Mouse (Mus musculus): Measurements from ENCODE around the gene Fam102a. TPM values are rescaled to one million over a fixed set of nuclear protein-coding genes. Genes with fewer than 3 reads are reported as not detected.

Fam102a gene
- total and polyA plus RNA-seq, 3 experiments = 1.3 to 7.8 (median 3.8) TPM

DNA sequence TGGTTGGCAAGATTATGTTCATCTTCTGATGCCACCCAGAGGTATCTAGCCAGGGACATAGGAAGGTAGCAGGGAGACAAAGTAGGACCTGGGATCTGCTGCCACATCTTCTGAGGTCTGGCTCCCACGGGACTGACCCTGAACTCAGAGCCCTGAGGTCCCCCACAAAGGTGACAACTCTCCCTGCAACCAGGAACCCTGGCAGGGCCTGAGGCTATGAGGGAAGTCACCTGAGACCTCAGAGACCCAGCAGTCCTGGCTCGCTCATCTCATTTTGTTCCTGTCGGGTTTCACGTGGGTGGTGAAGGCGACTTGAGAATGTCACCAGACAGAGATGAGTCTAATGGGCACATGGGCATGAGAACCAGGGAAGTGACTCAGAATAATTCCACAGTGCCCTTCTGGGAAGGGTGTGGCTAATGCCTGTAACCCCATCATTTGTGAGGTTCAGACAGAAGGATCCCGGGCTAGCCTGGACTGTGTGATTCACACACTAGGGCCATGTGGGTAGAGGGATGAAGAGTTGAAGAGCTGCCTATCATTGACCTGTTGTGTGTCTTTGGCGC is 50.1 kb downstream of the Fam102a start:
- Histone ChIP-seq H3K9me3 (replicated peaks; ENCODE audit: low read length) (no peaks in the 10 kb centered on the region), H3K4me2 (ENCODE audit: insufficient read depth, low read depth, poor library complexity, severe bottlenecking) (no peak overlapping the region), H3K27me3 (replicated peaks) (no peaks in the 10 kb centered on the region), H3K36me3 (replicated peaks in 1 of 2; ENCODE audit: control insufficient read depth in 1 of 2, insufficient read depth in 1 of 2, low read length in 1 of 2) (peaks cover 10 to 18% of the 10 kb centered on the region in 2 experiments), H3K9ac (ENCODE audit: insufficient read depth, low read depth) (no peak overlapping the region), H3K4me1 (ENCODE audit: control insufficient read depth in 1 of 2, insufficient read depth in 2 of 2) (peaks cover 20 to 32% of the 10 kb centered on the region in 2 experiments), H3K79me2 (replicated peaks; ENCODE audit: control insufficient read depth, extremely low read depth, insufficient read depth, poor library complexity, severe bottlenecking) (peaks cover 32% of the 10 kb centered on the region), H3K4me3 (replicated peaks in 1 of 3; ENCODE audit: low read depth in 2 of 3, low read length in 2 of 3, poor library complexity in 1 of 3) (no peak overlapping the region), H3K27ac (ENCODE audit: insufficient read depth, low read depth) (no peak overlapping the region)
- TF ChIP-seq MEF2A (IDR thresholded peaks at IDR 0.05; ENCODE audit: borderline replicate concordance, low read depth, low read length) = no peak
- no peak for TF ChIP-seq TCF12 (IDR thresholded peaks at IDR 0.05; ENCODE audit: low read depth, low read length)
- no peak for TF ChIP-seq EP300 (IDR thresholded peaks at IDR 0.05; ENCODE audit: low read length)
- TF ChIP-seq MXI1 (IDR thresholded peaks at IDR 0.05; ENCODE audit: low read depth, low read length) = no peak
- TF ChIP-seq ZNF384 (IDR thresholded peaks at IDR 0.05; ENCODE audit: low read depth, low read length) = no peak
- no peak for TF ChIP-seq POLR2AphosphoS2 (IDR thresholded peaks at IDR 0.05; ENCODE audit: low read depth, low read length)
- TF ChIP-seq KAT2A (IDR thresholded peaks at IDR 0.05; ENCODE audit: insufficient replicate concordance, low read length) = no peak
- no peak for TF ChIP-seq MAZ (IDR thresholded peaks at IDR 0.05; ENCODE audit: low read depth, low read length)
- no peak for TF ChIP-seq ZKSCAN1 (IDR thresholded peaks at IDR 0.05; ENCODE audit: borderline replicate concordance, low read depth, low read length)
- TF ChIP-seq CHD1 (IDR thresholded peaks at IDR 0.05; ENCODE audit: low read depth, low read length) = no peak
- no peak for TF ChIP-seq E2F4 (IDR thresholded peaks at IDR 0.05; ENCODE audit: insufficient replicate concordance, low read depth, low read length)
- no peak for TF ChIP-seq SMC3 (IDR thresholded peaks at IDR 0.05; ENCODE audit: low read depth, low read length)
- no peak for TF ChIP-seq NELFE (IDR thresholded peaks at IDR 0.05; ENCODE audit: low read depth, low read length)
- no peak for TF ChIP-seq USF2 (conservative IDR thresholded peaks at IDR 0.05; ENCODE audit: low read depth, low read length)
- TF ChIP-seq BHLHE40 (IDR thresholded peaks at IDR 0.05; ENCODE audit: low read depth, low read length) = no peak
- TF ChIP-seq JUN (IDR thresholded peaks at IDR 0.05; ENCODE audit: insufficient read depth, low read depth, low read length) = no peak
- TF ChIP-seq UBTF (IDR thresholded peaks at IDR 0.05; ENCODE audit: low read depth, low read length) = no peak
- TF ChIP-seq HCFC1 (IDR thresholded peaks at IDR 0.05; ENCODE audit: low read depth, low read length) = no peak
- TF ChIP-seq RCOR1 (conservative IDR thresholded peaks at IDR 0.05; ENCODE audit: low read depth, low read length) = no peak
- dilution Hi-C loops (cut with MboI; ENCODE audit: extremely low pct_ligation_motif_present, extremely low pct_unique_long_range_greater_than_20kb, low sequenced_read_pairs) (no loop called here), in situ Hi-C loops (cut with MboI; ENCODE audit: low pct_ligation_motif_present, low pct_unique_long_range_greater_than_20kb, low sequenced_read_pairs) (loop anchor here (5.0 kb wide), 1 partner anchor 97 kb away; no protein-coding TSS in a partner anchor)
- DNase-seq (ENCODE audit: extremely low read depth) = no peak

DNA sequence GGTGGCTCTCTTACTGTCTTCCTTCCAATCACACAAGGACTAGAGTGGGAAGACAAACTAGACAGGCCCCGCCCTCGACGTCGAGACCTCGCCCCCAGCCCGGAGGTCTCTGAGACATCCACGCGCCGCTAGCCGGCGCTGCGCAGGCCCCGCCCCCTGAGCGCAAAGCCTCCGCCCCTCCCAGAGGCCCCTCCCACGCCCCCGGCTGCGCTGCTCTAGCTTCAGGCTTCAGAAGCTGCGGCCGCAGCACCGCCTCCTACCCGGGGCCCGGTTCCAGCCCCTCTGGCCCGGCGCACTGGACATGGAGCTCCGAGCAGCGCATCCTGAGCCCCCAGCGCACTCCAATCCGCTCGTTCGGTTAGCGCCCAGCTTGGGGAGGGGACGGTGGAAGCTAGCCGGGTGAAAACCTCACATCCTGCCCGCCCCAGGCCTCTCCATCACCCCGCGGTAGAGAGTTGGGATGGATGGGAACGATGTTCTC is 51.8 kb downstream of the Fam102a start, which contains the start of gene St6galnac4:
Gene St6galnac4 (plus strand): TSS at position 225 of the 481 bp plus-strand sequence.
- peak; percentile 93 for DNase-seq (ENCODE audit: extremely low read depth)
- Histone ChIP-seq H3K27ac (ENCODE audit: insufficient read depth, low read depth) (peak within 1 kb of the TSS; percentile 67), H3K27me3 (replicated peaks) (no peaks in the 10 kb centered on the region), H3K4me1 (ENCODE audit: control insufficient read depth in 1 of 2, insufficient read depth in 2 of 2) (peaks cover 20 to 35% of the 10 kb centered on the region in 2 experiments), H3K79me2 (replicated peaks; ENCODE audit: control insufficient read depth, extremely low read depth, insufficient read depth, poor library complexity, severe bottlenecking) (peaks cover 34% of the 10 kb centered on the region), H3K4me3 (replicated peaks in 1 of 3; ENCODE audit: low read depth in 2 of 3, low read length in 2 of 3, poor library complexity in 1 of 3) (peak within 1 kb of the TSS; percentile 72 to 97 (median 82)), H3K9ac (ENCODE audit: insufficient read depth, low read depth) (peak within 1 kb of the TSS; percentile 81), H3K4me2 (ENCODE audit: insufficient read depth, low read depth, poor library complexity, severe bottlenecking) (peak within 1 kb of the TSS; percentile 86), H3K9me3 (replicated peaks; ENCODE audit: low read length) (no peaks in the 10 kb centered on the region), H3K36me3 (replicated peaks in 1 of 2; ENCODE audit: control insufficient read depth in 1 of 2, insufficient read depth in 1 of 2, low read length in 1 of 2) (peaks cover 13 to 27% of the 10 kb centered on the region in 2 experiments)
- dilution Hi-C loops (cut with MboI; ENCODE audit: extremely low pct_ligation_motif_present, extremely low pct_unique_long_range_greater_than_20kb, low sequenced_read_pairs) = no loop called here
- in situ Hi-C loops (cut with MboI; ENCODE audit: low pct_ligation_motif_present, low pct_unique_long_range_greater_than_20kb, low sequenced_read_pairs) = loop anchor here (5.0 kb wide), 1 partner anchor 95 kb away; no protein-coding TSS in a partner anchor
- TF ChIP-seq MAZ (IDR thresholded peaks at IDR 0.05; ENCODE audit: low read depth, low read length) (peak; percentile 64; the same call in 1 of the 2 replicates), ETS1 (conservative IDR thresholded peaks at IDR 0.05; ENCODE audit: low read depth, low read length) (no peak), JUND (conservative IDR thresholded peaks at IDR 0.05; ENCODE audit: low read depth, low read length) (no peak), KAT2A (IDR thresholded peaks at IDR 0.05; ENCODE audit: insufficient replicate concordance, low read length) (no peak), E2F4 (IDR thresholded peaks at IDR 0.05; ENCODE audit: insufficient replicate concordance, low read depth, low read length) (no peak), MXI1 (IDR thresholded peaks at IDR 0.05; ENCODE audit: low read depth, low read length) (peak; percentile 48; the same call in 1 of the 2 replicates), MYC (IDR thresholded peaks at IDR 0.05; ENCODE audit: low read depth, low read length) (no peak), POLR2A (IDR thresholded peaks at IDR 0.05; ENCODE audit: low read depth, low read length) (peak; percentile 79), PAX5 (IDR thresholded peaks at IDR 0.05; ENCODE audit: low read length) (no peak), ZNF384 (IDR thresholded peaks at IDR 0.05; ENCODE audit: low read depth, low read length) (no peak), BHLHE40 (IDR thresholded peaks at IDR 0.05; ENCODE audit: low read depth, low read length) (no peak), CHD1 (IDR thresholded peaks at IDR 0.05; ENCODE audit: low read depth, low read length) (0 out of 2 replicates have a peak, but pooled peaks have one; percentile 10), NELFE (IDR thresholded peaks at IDR 0.05; ENCODE audit: low read depth, low read length) (peak; percentile 70), CHD2 (IDR thresholded peaks at IDR 0.05; ENCODE audit: low read length) (no peak), MAFK (IDR thresholded peaks at IDR 0.05; ENCODE audit: insufficient replicate concordance, low read length) (no peak), HCFC1 (IDR thresholded peaks at IDR 0.05; ENCODE audit: low read depth, low read length) (no peak), ZMIZ1 (IDR thresholded peaks at IDR 0.05; ENCODE audit: low read depth, low read length) (peak; percentile 35; the same call in 1 of the 2 replicates), USF2 (conservative IDR thresholded peaks at IDR 0.05; ENCODE audit: low read depth, low read length) (no peak), SIN3A (IDR thresholded peaks at IDR 0.05; ENCODE audit: low read length) (no peak; the same call in 1 of the 2 replicates), EP300 (IDR thresholded peaks at IDR 0.05; ENCODE audit: low read length) (no peak), ELF1 (IDR thresholded peaks at IDR 0.05; ENCODE audit: low read depth, low read length) (peak; percentile 59), JUN (IDR thresholded peaks at IDR 0.05; ENCODE audit: insufficient read depth, low read depth, low read length) (no peak)

Data from CH12.LX (cell line).